Mouse (Mus musculus): ENCODE data around the gene Lypd6b.

Gene Lypd6b

GRCm38 (mm10) chr2:49770440-49770839 is 17.0 kb upstream of the Lypd6b start:
- DNase-seq (ENCODE audit: low read depth): no peak

GRCm38 (mm10) chr2:49771172-49771571 is 16.3 kb upstream of the Lypd6b start:
- DNase-seq (ENCODE audit: low read depth): peak; percentile 40

GRCm38 (mm10) chr2:49773194-49773931 is 14.1 kb upstream of the Lypd6b start:
- DNase-seq (ENCODE audit: low read depth): no peak

GRCm38 (mm10) chr2:49774180-49774579 is 13.3 kb upstream of the Lypd6b start:
- DNase-seq (ENCODE audit: low read depth): no peak

- DNase-seq (ENCODE audit: low read depth): no peak
Measured at GRCm38 (mm10) chr2:49775187-49775586, 12.3 kb upstream of the Lypd6b start.

GRCm38 (mm10) chr2:49775735-49776134 is 11.8 kb upstream of the Lypd6b start:
- peak; percentile 39 for DNase-seq (ENCODE audit: low read depth)

- no peak for DNase-seq (ENCODE audit: low read depth)
Measured at GRCm38 (mm10) chr2:49776407-49776806, 11.1 kb upstream of the Lypd6b start.

- DNase-seq (ENCODE audit: low read depth): peak; percentile 49
Measured at GRCm38 (mm10) chr2:49788051-49788418, 547 bp downstream of the Lypd6b start.

- no peak for DNase-seq (ENCODE audit: low read depth)
Measured at GRCm38 (mm10) chr2:49788643-49789042, 1.2 kb downstream of the Lypd6b start.

- no peak for DNase-seq (ENCODE audit: low read depth)
Measured at GRCm38 (mm10) chr2:49789078-49789477, 1.6 kb downstream of the Lypd6b start.

GRCm38 (mm10) chr2:49789504-49789903 is 2.0 kb downstream of the Lypd6b start:
- no peak for DNase-seq (ENCODE audit: low read depth)

GRCm38 (mm10) chr2:49797444-49798143 is 10.1 kb downstream of the Lypd6b start:
- no peak for DNase-seq (ENCODE audit: low read depth)

- no peak for DNase-seq (ENCODE audit: low read depth)
Measured at GRCm38 (mm10) chr2:49804448-49804847, 17.0 kb downstream of the Lypd6b start.

GRCm38 (mm10) chr2:49805736-49806371 is 18.4 kb downstream of the Lypd6b start:
- no peak for DNase-seq (ENCODE audit: low read depth)

GRCm38 (mm10) chr2:49809496-49809895 is 22.0 kb downstream of the Lypd6b start:
- no peak for DNase-seq (ENCODE audit: low read depth)

- no peak for DNase-seq (ENCODE audit: low read depth)
Measured at GRCm38 (mm10) chr2:49811420-49811819, 23.9 kb downstream of the Lypd6b start.

- DNase-seq (ENCODE audit: low read depth): no peak
Measured at GRCm38 (mm10) chr2:49811871-49812363, 24.4 kb downstream of the Lypd6b start.

GRCm38 (mm10) chr2:49813151-49813550 is 25.7 kb downstream of the Lypd6b start:
- DNase-seq (ENCODE audit: low read depth): no peak

GRCm38 (mm10) chr2:49814011-49814410 is 26.5 kb downstream of the Lypd6b start:
- no peak for DNase-seq (ENCODE audit: low read depth)

GRCm38 (mm10) chr2:49815696-49816320 is 28.3 kb downstream of the Lypd6b start:
- DNase-seq (ENCODE audit: low read depth): no peak

- no peak for DNase-seq (ENCODE audit: low read depth)
Measured at GRCm38 (mm10) chr2:49816549-49816948, 29.1 kb downstream of the Lypd6b start.

GRCm38 (mm10) chr2:49817151-49817550 is 29.7 kb downstream of the Lypd6b start:
- DNase-seq (ENCODE audit: low read depth): no peak
